Mouse (Mus musculus): ENCODE data around the gene Pum1. TPM values are rescaled to one million over a fixed set of nuclear protein-coding genes. Genes with fewer than 3 reads are reported as not detected.

The Pum1 gene
- total RNA-seq (2023) = 154 TPM

DNA sequence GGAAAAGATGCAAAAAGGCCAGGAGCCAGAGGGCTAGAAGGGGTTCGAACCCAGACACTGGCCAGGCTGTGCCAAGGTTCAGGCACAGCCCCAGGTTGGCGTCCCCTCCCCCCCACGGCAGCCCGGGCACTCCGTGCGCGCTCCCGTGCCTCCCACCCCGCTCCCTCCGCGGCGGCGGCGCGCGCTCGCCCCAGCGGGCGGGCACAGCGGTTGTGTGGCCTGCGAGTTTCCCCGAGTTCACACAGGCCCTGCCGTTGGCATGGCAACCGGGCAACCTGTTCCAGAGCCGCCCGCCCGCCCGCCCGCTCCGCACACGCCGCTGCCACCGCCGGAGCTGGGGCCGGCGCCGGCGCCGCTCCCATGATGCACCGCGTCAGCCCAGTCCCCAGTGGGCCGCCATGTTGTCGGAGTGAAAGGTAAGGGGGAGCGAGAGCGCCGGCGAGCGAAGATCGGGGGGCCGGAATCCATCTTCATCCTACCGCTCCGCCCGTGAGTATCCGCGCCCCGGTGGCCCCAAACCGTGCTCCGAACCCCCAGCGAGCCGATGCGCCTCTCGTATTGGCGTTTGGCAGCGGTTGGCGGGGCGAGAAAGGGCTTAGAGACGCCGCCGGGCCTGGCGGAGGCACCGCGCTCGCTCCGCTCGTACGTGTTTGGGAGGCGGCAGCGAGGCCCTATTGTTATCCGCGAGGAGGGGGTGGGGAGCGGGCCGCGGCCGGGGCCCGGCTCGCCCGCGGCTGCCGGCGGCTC is at the start of gene Pum1:
Pum1 (plus strand) TSS at position 343 of the 747 bp plus-strand sequence.

DNA sequence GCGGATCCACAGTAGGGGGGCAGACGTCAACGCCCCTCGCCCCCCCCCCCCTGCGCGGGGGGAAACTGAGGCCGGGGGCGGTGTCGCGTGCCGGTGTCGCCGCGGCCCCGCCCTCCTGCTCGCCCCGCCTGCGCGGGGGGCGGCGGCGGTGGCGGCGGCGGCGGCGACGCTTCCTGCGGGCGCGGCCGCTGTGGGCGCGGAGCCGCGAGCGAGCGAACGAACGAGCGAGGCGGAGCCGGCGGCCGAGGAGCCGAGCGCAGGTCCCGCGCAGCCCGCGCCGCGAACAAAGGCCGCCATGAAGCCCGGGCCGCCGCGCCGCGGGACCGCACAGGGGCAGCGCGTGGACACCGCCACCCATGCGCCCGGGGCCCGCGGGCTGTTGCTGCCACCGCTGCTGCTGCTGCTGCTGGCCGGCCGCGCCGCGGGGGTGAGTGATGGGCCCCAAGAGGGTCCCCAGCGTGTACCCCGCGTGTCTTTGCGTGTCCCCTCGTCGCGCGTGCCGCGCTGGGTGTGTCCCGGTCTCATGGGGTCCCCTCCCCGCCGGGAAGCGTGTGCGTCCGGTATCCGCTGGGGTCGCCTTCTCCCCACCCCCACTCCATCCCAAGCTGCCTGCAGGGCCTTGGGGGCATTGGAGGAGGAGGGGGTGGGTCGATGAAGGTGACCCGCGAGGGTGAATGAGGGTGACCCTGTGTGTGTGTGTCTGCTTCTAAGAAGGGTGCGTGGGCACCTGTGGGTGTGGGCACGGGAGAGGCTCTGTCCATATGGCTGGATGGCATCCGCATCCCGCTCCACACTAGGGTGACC is 129.5 kb downstream of the Pum1 start, which contains the start of gene Sdc3:
Sdc3 (plus strand) TSS at position 162 of the 804 bp plus-strand sequence.

Other genes starting within 250 kb of the Pum1 start
- gene Nkain1, start 89.1 kb upstream of the Pum1 start, total RNA-seq (2023) = not detected
- 5.6 TPM for gene Sdc3, start 129.2 kb downstream of the Pum1 start, total RNA-seq (2023)
- gene Laptm5, start 249.8 kb downstream of the Pum1 start, total RNA-seq (2023) = 969 TPM

All from CD4-positive naive resting alpha-beta T cell, adult 57 days (primary cell).